In the genomic region with DNA sequence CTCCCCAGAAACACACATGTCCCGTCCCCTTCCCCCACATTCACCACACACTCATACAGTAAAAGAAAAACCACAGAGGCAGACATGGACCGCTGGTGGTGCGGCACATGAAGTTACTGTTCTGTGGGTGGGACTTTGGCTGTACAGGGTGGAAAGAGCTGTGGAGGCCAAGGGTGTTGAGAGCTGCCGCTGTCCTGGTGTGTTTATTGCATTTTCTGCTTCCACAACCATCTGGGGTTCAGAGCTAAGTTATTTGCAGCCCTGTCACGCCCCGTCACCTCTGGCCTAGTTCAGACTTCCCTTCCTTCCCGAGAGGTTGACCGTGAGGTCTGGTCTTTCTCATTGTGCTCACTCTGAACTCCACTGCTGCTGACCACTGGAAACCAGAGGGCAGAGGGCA, we compare ENCODE assay signal across 9 mouse cellular contexts. TPM values are rescaled to one million over a fixed set of nuclear protein-coding genes. Genes with fewer than 3 reads are reported as not detected.
DNase-seq lines count a peak whose midpoint lies in the region; ATAC-seq and TF ChIP-seq lines count a peak whose summit lies in the region.
"Had no signal": no experiment of that assay in that cellular context is flagged by ENCODE, and none has a peak within 500 bp of the region (broad histone marks: within the 10 kb centered on the region; RNA-seq: fewer than 3 reads in every experiment).

No protein-coding gene starts in this region.

- peak; percentile 18; the same call in 1 of the 2 replicates for ATAC-seq in granulocyte monocyte progenitor cell, adult 5-6 weeks (replicated peaks; ENCODE audit: poor library complexity, severe bottlenecking)
- ATAC-seq: Patski had no signal

- TF ChIP-seq CTCF in lung, adult 2 months (IDR thresholded peaks at IDR 0.05; ENCODE audit: insufficient read depth, low read length) = no peak

- H3K4me3 ChIP-seq in lung, adult 2 months (replicated peaks; ENCODE audit: extremely low read depth, low read depth, low read length) = no peak overlapping the region

- DNase-seq in lung, adult 18-20 months = peak; percentile 48 to 66
- DNase-seq in lung, adult 2 months = no peak
- DNase-seq in kidney, adult 9 months = peak; percentile 81
- DNase-seq in lung, postnatal 14 days = peak; percentile 35
- no peak for DNase-seq in T-cell, adult 2 months (ENCODE audit: low spot score)
- DNase-seq in testis, postnatal 14 days (ENCODE audit: low spot score) = no peak
- no peak for DNase-seq in right cerebral cortex, postnatal 36 days (ENCODE audit: low spot score in 2 of 2)

- no peaks in the 10 kb centered on the region; the same call in none of the 2 replicates for H3K4me1 ChIP-seq in lung, adult 2 months (ENCODE audit: control insufficient read depth, insufficient read depth, low read length)

- TF ChIP-seq POLR2A in lung, adult 2 months (IDR thresholded peaks at IDR 0.05; ENCODE audit: borderline replicate concordance, extremely low read depth, low read depth, low read length) = no peak

- WGBS in lung, adult 2 months = 36% methylated on average over 8 of the region's 8 CpGs

RNA-seq across cellular contexts. Expression of a gene that starts 17.6 kb away (rescaled TPM):
- polyA plus RNA-seq in lung, adult 2 months (2012; rRNA removed) = 12.9 and 17.0 TPM in 2 replicates
- 2.2 and 4.8 TPM in 2 replicates for total RNA-seq in granulocyte monocyte progenitor cell, adult 5-6 weeks (2014; fragmentation: Nextera tagmentation)
- total RNA-seq in granulocyte monocyte progenitor cell, adult 5-6 weeks (2017) = 2.4 and 5.7 TPM in 2 replicates

RNA-seq across cellular contexts. Expression of a gene that starts 31.0 kb away (rescaled TPM):
- polyA plus RNA-seq in lung, adult 2 months (2012; rRNA removed) = 17.9 and 21.8 TPM in 2 replicates
- not detected in 2 replicates for total RNA-seq in granulocyte monocyte progenitor cell, adult 5-6 weeks (2014; fragmentation: Nextera tagmentation)
- total RNA-seq in granulocyte monocyte progenitor cell, adult 5-6 weeks (2017) = not detected in 2 replicates

RNA-seq across cellular contexts. Expression of a gene that starts 40.2 kb away (rescaled TPM):
- 55.9 and 61.9 TPM in 2 replicates for polyA plus RNA-seq in lung, adult 2 months (2012; rRNA removed)
- 29.7 and 34.6 TPM in 2 replicates for total RNA-seq in granulocyte monocyte progenitor cell, adult 5-6 weeks (2014; fragmentation: Nextera tagmentation)
- total RNA-seq in granulocyte monocyte progenitor cell, adult 5-6 weeks (2017) = 18.6 and 21.0 TPM in 2 replicates

RNA-seq across cellular contexts. Expression of a gene that starts 57.2 kb away (rescaled TPM):
- polyA plus RNA-seq in lung, adult 2 months (2012; rRNA removed) = 259 and 311 TPM in 2 replicates
- 85.3 and 107 TPM in 2 replicates for total RNA-seq in granulocyte monocyte progenitor cell, adult 5-6 weeks (2014; fragmentation: Nextera tagmentation)
- total RNA-seq in granulocyte monocyte progenitor cell, adult 5-6 weeks (2017) = 36.0 and 44.8 TPM in 2 replicates

Comparison
In these comparisons a context has a peak if more than half of its experiments do, and no peak if none do; other contexts are left out.
1. DNase-seq: peak in lung, adult 18-20 months (2 of 2), kidney, adult 9 months (single experiment) and lung, postnatal 14 days (single experiment); none in lung, adult 2 months (single experiment), T-cell, adult 2 months (single experiment), testis, postnatal 14 days (single experiment) and right cerebral cortex, postnatal 36 days (0 of 2).